Mouse (Mus musculus) liver, embryonic 14.5 days (tissue): ENCODE measurements around the gene Dolk.

Experiments
- CTCF ChIP-seq: IDR thresholded peaks from 2 replicates; pipeline ENCODE4 v1.5.1; 2016; ENCODE audit warnings: antibody characterized with exemption, low read depth, control low read depth
- EP300 ChIP-seq: IDR thresholded peaks from 2 replicates; pipeline ENCODE4 v1.6.1; 2016; ENCODE audit warnings: antibody characterized with exemption, low read depth

GRCm38 (mm10) chr2:30265767-30266253 lies 20.3 kb downstream of the Dolk start, which contains the start of gene Phyhd1:
- TF ChIP-seq EP300 = no peak
- no peak for TF ChIP-seq CTCF
